Mouse (Mus musculus) hindbrain, embryonic 13.5 days (tissue): ENCODE data around the gene Bcas1. TPM values are rescaled to one million over a fixed set of nuclear protein-coding genes. Genes with fewer than 3 reads are reported as not detected.

Experiments used
- ATAC-seq: fragments of 200-750 bp; cut with Nextera tagmentation; 2 replicates; pipeline ENCODE4 v1.8.0; 2017; ENCODE audit warnings: moderate TSS enrichment; ENCODE audit not compliant: low FRiP score
- H3K27ac ChIP-seq: fragments of 300-500 bp; sonication (generic); 2 replicates; pipeline ENCODE4 v1.5.1; 2015; ENCODE audit warnings: inconsistent platforms, mild to moderate bottlenecking, moderate library complexity
- H3K27me3 ChIP-seq: fragments of 300-500 bp; sonication (generic); 2 replicates; pipeline ENCODE4 v1.6.1; 2015; ENCODE audit warnings: mild to moderate bottlenecking, inconsistent platforms
- H3K36me3 ChIP-seq: fragments of 300-500 bp; sonication (generic); 2 replicates; pipeline ENCODE4 v1.6.1; 2015; ENCODE audit warnings: mild to moderate bottlenecking, inconsistent platforms
- H3K4me1 ChIP-seq: fragments of 300-500 bp; sonication (generic); replicated peaks from 2 replicates; pipeline ENCODE4 v1.6.1; 2015; ENCODE audit warnings: inconsistent platforms
- H3K4me2 ChIP-seq: fragments of 300-500 bp; sonication (generic); 2 replicates; pipeline ENCODE4 v1.6.1; 2015; ENCODE audit warnings: inconsistent platforms, mild to moderate bottlenecking, moderate library complexity
- H3K4me3 ChIP-seq: fragments of 300-500 bp; sonication (generic); 2 replicates; pipeline ENCODE4 v1.5.1; 2015; ENCODE audit warnings: mild to moderate bottlenecking, inconsistent platforms
- H3K9ac ChIP-seq: fragments of 300-500 bp; sonication (generic); 2 replicates; pipeline ENCODE4 v1.6.1; 2015; ENCODE audit warnings: mild to moderate bottlenecking, inconsistent platforms
- H3K9me3 ChIP-seq: fragments of 300-500 bp; sonication (generic); 2 replicates; pipeline ENCODE4 v1.6.1; 2016; ENCODE audit warnings: inconsistent platforms
- WGBS: fragments of 180-500 bp; shearing (Covaris S2); methylation state at CpG from one replicate; pipeline ENCODE4 v1.1.7; 2015; 5-methylcytosine and 5-hydroxymethylcytosine counted together
- polyA plus RNA-seq: library from polyadenylated mRNA; unstranded; fragments of >200 nt; fragmentation: Nextera tagmentation; extraction: Ambion mirVana; gene quantifications from 2 replicates; pipeline ENCODE4 v1.2.1, GENCODE M21; 2015

Bcas1 gene
- polyA plus RNA-seq, 1 experiment from 2014 or later, result 17.9 TPM

DNA sequence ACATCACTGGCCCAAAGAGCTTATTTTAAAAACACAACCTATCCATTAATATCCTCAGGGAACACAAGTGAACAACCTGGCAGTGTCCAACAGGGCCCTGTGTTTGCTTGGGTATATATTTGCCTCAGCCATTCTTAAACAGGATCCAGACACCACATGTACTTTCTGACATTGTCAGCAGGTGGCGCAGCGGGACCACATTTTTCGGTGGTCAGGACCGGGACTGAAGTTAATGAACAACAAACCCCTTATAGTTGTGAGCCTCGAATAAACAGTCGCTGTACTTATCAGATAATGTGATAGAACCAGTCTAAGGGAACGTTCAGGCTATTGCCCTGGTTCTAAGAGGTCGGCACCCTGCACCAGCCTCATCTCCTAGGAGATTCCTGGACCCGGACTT, 23.3 kb upstream of the Bcas1 start:
- Histone ChIP-seq H3K4me2 (no peak overlapping the region), H3K27ac (no peak overlapping the region), H3K36me3 (no peaks in the 10 kb centered on the region), H3K9me3 (no peaks in the 10 kb centered on the region), H3K9ac (no peak overlapping the region), H3K4me3 (no peak overlapping the region), H3K4me1 (peaks cover 5% of the 10 kb centered on the region; the same call in 1 of the 2 replicates), H3K27me3 (peaks cover 23% of the 10 kb centered on the region; the same call in 1 of the 2 replicates)
- WGBS, result 9% methylated on average over 9 of the region's 9 CpGs
- no peak for ATAC-seq

DNA sequence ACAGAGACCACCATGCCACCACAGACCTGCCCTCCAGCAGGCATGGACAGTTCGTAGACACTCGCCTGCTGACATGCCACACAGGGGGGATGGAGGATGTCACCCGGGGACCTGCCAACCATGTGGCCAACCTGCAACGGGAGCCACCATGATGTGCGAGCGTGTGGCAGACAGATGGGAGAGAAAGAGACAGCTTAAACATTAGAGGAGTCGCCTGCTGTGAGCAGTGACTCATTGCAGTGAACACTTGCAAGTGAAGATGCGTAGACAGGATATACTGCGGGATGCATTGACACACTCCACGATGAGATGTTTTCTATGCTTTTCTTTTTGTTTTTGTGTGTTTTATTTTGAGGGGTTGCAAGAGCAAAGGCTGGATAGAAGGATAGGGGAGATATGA, 20.0 kb upstream of the Bcas1 start:
- Histone ChIP-seq H3K36me3 (no peaks in the 10 kb centered on the region), H3K27me3 (peaks cover 23% of the 10 kb centered on the region; the same call in 1 of the 2 replicates), H3K4me2 (no peak overlapping the region), H3K9me3 (no peaks in the 10 kb centered on the region), H3K9ac (no peak overlapping the region), H3K27ac (peak overlapping the region; percentile 46; the same call in 1 of the 2 replicates), H3K4me3 (no peak overlapping the region), H3K4me1 (peaks cover 5% of the 10 kb centered on the region; the same call in 1 of the 2 replicates)
- ATAC-seq, result no peak
- WGBS, result 55% methylated on average over 10 of the region's 10 CpGs

DNA sequence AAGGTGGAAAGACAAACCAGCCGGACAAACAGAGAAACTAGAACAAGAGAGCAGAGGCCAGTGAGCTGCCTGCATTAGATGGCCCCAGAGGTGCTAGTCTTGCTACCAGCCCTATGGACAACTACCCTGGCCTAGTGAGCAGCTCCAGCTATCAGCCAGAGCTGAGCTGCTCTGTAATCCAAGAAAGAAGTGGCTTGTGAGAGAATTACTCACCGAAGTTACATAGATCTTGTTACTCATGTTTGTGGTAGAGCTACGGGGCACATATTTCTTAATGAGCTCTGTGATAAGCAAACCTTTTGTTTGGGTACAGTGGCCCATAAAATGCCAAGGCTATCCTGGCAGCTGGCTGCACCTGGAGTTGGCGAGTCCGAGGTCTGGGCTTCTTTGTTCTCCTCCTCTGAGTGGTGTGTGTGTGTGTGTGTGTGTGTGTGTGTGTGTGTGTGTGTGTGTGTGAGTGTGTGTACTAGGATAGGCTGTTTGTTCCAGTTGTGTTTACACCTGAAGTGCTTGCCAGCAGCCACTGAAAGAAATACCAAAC, 19.3 kb upstream of the Bcas1 start:
- Histone ChIP-seq H3K27me3 (peaks cover 18% of the 10 kb centered on the region; the same call in 1 of the 2 replicates), H3K4me3 (no peak overlapping the region), H3K27ac (no peak overlapping the region), H3K9me3 (no peaks in the 10 kb centered on the region), H3K4me1 (peaks cover 5% of the 10 kb centered on the region; the same call in 1 of the 2 replicates), H3K9ac (no peak overlapping the region), H3K36me3 (no peaks in the 10 kb centered on the region), H3K4me2 (no peak overlapping the region)
- 65% methylated on average over 5 of the region's 5 CpGs for WGBS
- no peak for ATAC-seq

DNA sequence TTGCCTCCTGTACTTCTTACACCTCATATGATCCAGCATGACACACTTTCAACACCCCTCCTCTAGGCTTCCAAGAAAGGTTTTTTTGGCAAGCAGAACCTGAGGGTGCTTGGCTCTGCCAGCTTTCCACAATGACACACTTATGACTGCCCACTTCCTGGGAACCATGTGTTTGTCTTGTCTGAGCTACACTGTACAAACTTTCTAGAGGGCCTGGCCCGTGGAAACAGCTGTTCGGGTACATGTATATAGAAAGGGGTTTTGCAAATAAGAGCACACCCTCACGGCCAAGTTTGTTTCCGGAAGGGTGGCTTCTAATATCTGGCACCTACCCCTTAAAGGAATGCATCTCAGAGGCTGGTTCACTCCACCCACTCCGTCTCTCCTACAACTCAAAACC, 18.2 kb upstream of the Bcas1 start:
- 88% methylated on average over 5 of the region's 5 CpGs for WGBS

DNA sequence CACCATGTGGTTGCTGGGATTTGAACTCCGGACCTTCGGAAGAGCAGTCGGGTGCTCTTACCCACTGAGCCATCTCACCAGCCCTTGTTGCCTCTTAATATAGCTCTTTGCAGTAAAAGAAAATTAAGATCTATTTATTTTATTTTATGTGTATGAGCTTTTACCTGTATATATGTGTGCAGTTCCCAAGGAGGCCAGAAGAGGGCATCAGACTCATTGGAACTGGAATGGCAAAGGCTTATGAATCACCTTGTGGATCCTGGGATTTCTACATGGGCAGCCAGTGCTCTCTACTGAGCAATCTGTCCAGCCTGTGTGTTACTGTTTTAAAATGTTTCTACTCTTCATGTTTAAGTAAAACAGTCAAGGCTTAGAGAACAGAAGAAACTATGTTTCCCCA, 14.9 kb upstream of the Bcas1 start:
- no peak for ATAC-seq
- 74% methylated on average over 3 of the region's 3 CpGs for WGBS
- Histone ChIP-seq H3K4me1 (peaks cover 10% of the 10 kb centered on the region), H3K27ac (no peak overlapping the region), H3K36me3 (no peaks in the 10 kb centered on the region), H3K27me3 (0 out of 2 replicates have a peak, but pooled peaks cover 10% of the 10 kb centered on the region), H3K4me3 (no peak overlapping the region), H3K9me3 (no peaks in the 10 kb centered on the region), H3K4me2 (no peak overlapping the region), H3K9ac (no peak overlapping the region)

More for the DNA sequence above, 18.2 kb upstream of the Bcas1 start:
- Histone ChIP-seq H3K9ac (no peak overlapping the region), H3K9me3 (no peaks in the 10 kb centered on the region), H3K36me3 (no peaks in the 10 kb centered on the region), H3K4me1 (peaks cover 5% of the 10 kb centered on the region; the same call in 1 of the 2 replicates), H3K4me2 (no peak overlapping the region), H3K27ac (no peak overlapping the region), H3K4me3 (no peak overlapping the region), H3K27me3 (peaks cover 13% of the 10 kb centered on the region; the same call in 1 of the 2 replicates)
- ATAC-seq, result no peak

DNA sequence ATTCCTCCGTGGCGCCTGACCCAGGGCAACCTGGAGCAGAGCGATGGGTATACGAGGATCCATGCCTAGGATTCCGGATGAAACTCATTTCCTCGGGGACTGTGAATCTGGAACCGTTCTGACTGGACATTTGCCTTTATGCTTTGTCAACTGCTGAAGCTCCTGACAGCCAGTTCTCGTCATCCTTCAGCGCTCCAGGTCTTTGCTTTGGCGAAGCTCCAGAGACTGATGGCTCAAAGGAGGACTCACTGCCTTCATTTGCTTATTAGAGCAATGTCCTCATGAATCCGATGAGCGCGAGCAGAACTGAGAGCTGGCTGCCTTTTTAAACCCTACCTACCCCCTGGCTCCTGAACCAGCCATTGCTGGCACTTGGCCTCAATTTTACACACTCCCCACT, 11.1 kb upstream of the Bcas1 start:
- H3K4me1 ChIP-seq, result peaks cover 6% of the 10 kb centered on the region; the same call in 1 of the 2 replicates
- ATAC-seq, result no peak
- 41% methylated on average over 13 of the region's 13 CpGs for WGBS
- no peak overlapping the region for H3K27ac ChIP-seq
- no peak overlapping the region for H3K4me2 ChIP-seq
- H3K36me3 ChIP-seq, result no peaks in the 10 kb centered on the region
- no peak overlapping the region for H3K9ac ChIP-seq
- H3K9me3 ChIP-seq, result no peaks in the 10 kb centered on the region
- H3K4me3 ChIP-seq, result no peak overlapping the region
- peaks cover 12% of the 10 kb centered on the region; the same call in 1 of the 2 replicates for H3K27me3 ChIP-seq

DNA sequence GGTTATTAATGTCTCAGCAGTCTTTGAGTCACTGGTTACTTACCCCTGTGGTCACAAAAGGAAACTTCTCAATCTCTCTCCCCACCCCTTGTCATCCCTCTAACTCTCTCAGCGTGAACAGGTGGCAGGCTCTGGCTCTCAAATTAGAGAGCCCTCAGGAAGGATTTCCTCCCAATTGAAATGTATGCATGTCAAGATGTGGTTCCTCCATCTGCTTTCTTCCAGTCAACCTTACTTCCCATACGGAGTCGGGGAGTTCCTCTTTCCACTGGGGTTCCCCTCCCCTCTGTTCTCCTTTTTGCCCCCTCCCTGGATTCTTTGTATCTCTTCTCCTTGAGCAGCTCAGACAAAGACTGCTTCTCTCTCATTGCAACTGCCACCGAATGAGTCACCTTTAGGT, 8.6 kb upstream of the Bcas1 start:
- Histone ChIP-seq H3K27ac (no peak overlapping the region), H3K4me3 (no peak overlapping the region), H3K27me3 (peaks cover 12% of the 10 kb centered on the region; the same call in 1 of the 2 replicates), H3K9ac (no peak overlapping the region), H3K36me3 (no peaks in the 10 kb centered on the region), H3K4me2 (no peak overlapping the region), H3K9me3 (no peaks in the 10 kb centered on the region), H3K4me1 (peaks cover 6% of the 10 kb centered on the region; the same call in 1 of the 2 replicates)
- 69% methylated on average over 4 of the region's 4 CpGs for WGBS
- no peak for ATAC-seq

DNA sequence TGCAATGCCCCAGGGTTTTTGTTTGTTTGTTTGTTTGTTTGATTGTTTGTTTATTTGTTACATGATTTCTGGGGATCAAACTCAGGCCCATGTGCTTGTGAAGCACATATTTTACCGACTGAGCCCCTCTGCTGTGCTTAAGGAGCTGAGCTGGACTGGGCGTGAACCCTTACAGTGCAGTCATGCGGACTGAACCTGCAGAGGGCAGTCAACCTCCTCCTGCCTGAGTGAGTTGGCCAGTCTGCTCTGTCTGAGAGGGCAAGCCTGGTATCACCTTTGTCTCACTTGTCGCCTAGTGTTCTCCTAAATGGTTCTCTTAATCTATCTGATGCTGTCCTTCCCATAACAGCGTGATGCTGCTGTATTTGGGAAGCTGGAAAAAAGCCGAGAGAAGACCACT, 4.5 kb upstream of the Bcas1 start:
- H3K27ac ChIP-seq, result no peak overlapping the region
- H3K9me3 ChIP-seq, result no peaks in the 10 kb centered on the region
- no peaks in the 10 kb centered on the region for H3K4me1 ChIP-seq
- H3K9ac ChIP-seq, result no peak overlapping the region
- no peaks in the 10 kb centered on the region for H3K36me3 ChIP-seq
- no peak for ATAC-seq
- no peak overlapping the region for H3K4me2 ChIP-seq
- no peak overlapping the region for H3K4me3 ChIP-seq
- 54% methylated on average over 6 of the region's 6 CpGs for WGBS
- H3K27me3 ChIP-seq, result peaks cover 7% of the 10 kb centered on the region; the same call in 1 of the 2 replicates

DNA sequence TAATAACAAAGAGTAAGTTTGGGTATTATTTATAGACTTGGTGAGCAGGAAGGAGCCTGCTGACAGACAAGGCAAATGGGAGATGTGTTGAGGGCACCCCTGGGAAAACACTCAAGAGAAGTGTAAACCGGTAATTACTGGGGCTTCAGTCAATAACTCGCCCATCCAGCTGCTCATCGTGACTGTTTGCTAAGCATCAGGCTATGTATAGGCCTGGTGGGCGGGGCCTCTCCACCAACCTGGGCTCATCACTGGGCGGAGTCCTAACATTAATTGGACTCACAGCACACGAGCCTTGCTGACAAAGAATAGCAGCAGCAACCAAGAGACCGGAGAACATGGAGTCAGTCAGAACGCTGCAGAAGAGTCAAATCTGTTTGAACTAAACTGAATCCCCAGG, 1.3 kb upstream of the Bcas1 start:
- H3K9ac ChIP-seq, result no peak overlapping the region
- no peak for ATAC-seq
- no peaks in the 10 kb centered on the region for H3K36me3 ChIP-seq
- no peak overlapping the region for H3K27ac ChIP-seq
- no peaks in the 10 kb centered on the region for H3K9me3 ChIP-seq
- H3K4me2 ChIP-seq, result no peak overlapping the region
- 46% methylated on average over 8 of the region's 8 CpGs for WGBS
- no peaks in the 10 kb centered on the region for H3K4me1 ChIP-seq
- no peak overlapping the region for H3K4me3 ChIP-seq
- 0 out of 2 replicates have a peak, but pooled peaks cover 2% of the 10 kb centered on the region for H3K27me3 ChIP-seq

DNA sequence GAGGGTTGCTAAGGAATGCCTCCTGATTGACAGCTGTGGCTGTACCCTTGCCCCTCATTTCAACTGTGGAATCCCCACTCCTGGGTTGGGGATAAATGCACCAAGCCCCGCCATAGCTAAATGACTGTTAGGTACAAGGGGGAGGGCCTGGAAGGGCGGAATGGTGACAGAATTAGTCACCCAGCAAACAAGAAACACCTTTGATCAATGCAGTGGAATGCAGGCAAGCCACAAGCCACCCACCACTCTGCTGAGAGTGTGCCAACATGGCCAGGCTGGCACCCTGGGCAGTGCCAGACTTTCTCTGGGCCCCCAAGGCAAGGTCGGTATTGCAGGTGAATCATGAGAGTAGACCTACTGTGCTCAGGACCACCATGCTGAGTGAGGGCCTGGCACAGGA, 3.5 kb downstream of the Bcas1 start:
- Histone ChIP-seq H3K36me3 (no peaks in the 10 kb centered on the region), H3K4me1 (no peaks in the 10 kb centered on the region), H3K9me3 (no peaks in the 10 kb centered on the region), H3K27me3 (no peaks in the 10 kb centered on the region), H3K27ac (no peak overlapping the region), H3K9ac (no peak overlapping the region), H3K4me3 (no peak overlapping the region), H3K4me2 (no peak overlapping the region)
- ATAC-seq, result no peak
- 83% methylated on average over 3 of the region's 3 CpGs for WGBS

DNA sequence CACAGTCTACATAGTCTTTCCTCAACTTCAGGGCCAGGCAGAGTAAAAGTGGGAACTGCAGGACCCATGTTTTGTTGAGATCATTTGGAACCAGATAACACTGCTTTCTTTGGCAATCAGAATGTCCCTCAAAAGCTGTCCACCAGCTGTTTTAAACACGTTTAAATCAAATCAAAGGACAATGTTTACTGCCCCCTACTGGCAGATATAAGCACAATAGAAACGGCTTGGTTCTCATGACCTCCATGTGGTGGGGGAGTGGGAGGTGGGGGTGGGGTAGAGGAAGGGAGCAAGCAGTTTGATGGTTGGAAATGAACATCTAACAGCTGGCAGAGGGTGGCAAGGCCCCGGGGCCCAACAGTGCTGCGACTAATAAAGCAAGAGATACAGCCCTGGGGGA, 5.7 kb downstream of the Bcas1 start:
- Histone ChIP-seq H3K36me3 (no peaks in the 10 kb centered on the region), H3K9me3 (no peaks in the 10 kb centered on the region), H3K4me2 (no peak overlapping the region), H3K27ac (no peak overlapping the region), H3K9ac (no peak overlapping the region), H3K4me3 (no peak overlapping the region), H3K27me3 (no peaks in the 10 kb centered on the region), H3K4me1 (no peaks in the 10 kb centered on the region; the same call in 1 of the 2 replicates)
- ATAC-seq, result no peak
- WGBS, result 47% methylated on average over 4 of the region's 4 CpGs

DNA sequence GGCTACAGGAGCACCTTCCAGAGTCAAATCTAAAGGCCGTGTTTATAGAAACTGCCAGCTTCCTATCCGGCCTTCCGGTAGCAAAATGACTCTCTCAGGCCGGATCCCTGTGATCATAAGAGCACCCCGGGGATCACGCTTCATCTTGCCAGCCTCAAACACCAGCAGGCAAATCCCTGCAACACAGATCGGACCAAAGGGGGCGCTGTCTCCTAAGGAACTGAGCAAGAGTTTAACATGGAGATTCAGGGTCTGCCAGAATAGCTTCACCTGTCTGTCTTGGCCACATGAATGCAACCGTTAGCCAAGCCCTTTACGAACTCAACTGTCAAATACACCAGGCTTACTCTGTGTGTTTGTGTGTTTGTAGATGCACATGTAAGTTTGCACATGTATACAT, 8.9 kb downstream of the Bcas1 start:
- no peaks in the 10 kb centered on the region for H3K36me3 ChIP-seq
- no peak overlapping the region for H3K27ac ChIP-seq
- H3K4me1 ChIP-seq, result no peaks in the 10 kb centered on the region; the same call in 1 of the 2 replicates
- H3K9ac ChIP-seq, result no peak overlapping the region
- 50% methylated on average over 10 of the region's 10 CpGs for WGBS
- H3K9me3 ChIP-seq, result no peaks in the 10 kb centered on the region
- no peak for ATAC-seq
- H3K4me2 ChIP-seq, result no peak overlapping the region
- H3K4me3 ChIP-seq, result no peak overlapping the region
- H3K27me3 ChIP-seq, result no peaks in the 10 kb centered on the region

DNA sequence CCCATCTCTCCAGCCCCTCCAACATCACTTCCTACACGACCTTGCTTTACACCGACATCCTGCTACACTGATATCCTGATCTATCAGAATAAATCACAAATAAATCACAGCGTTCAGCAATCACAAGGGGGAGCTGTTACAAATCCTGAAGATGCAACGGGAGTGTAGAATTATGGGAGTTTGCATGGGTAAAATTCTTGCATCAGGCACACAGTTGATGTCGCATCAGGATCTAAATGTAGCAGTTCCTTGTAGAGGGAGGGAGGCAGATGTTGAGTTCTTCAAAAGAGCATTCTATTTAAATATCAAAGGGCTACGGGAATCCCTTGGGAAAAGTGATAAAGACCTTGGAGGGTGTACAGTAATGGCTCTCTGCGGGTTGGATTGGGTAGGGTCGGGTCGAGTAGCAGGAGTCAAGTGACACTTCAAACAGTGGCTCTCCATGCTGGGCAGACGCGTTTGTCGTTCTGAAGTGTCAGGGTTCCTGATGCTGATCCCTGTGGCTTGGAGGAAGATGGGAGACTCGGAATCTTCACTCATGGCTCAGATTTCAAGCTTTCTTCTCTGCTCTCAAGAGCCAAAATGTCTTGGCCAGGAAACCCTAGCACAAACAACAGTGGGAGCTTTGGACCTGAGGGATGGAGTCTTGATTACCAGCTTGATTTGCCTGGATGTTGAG, 16.0 kb downstream of the Bcas1 start:
- Histone ChIP-seq H3K27me3 (peaks cover 28% of the 10 kb centered on the region), H3K36me3 (no peaks in the 10 kb centered on the region), H3K4me2 (peak overlapping the region; percentile 45), H3K4me1 (peaks cover 17% of the 10 kb centered on the region), H3K4me3 (peak overlapping the region; percentile 14), H3K9ac (peak overlapping the region; percentile 53; the same call in 1 of the 2 replicates), H3K27ac (no peak overlapping the region), H3K9me3 (no peaks in the 10 kb centered on the region)
- no peak for ATAC-seq
- WGBS, result 11% methylated on average over 13 of the region's 13 CpGs
